Mouse (Mus musculus) mouse trophoblast stem cell (cell line): ENCODE results near the gene Tom1l1.

Experiments
- in situ Hi-C, 2 experiments: fragments of 300-500 bp; cut with MseI, MboI; formaldehyde crosslinking; loops; 2 replicates in 1 of 2; 3 replicates in 1 of 2; pipeline ENCODE4 v1.15.1; 2025

The Tom1l1 gene

GRCm38 (mm10) chr11:90622500-90622899, 65.7 kb downstream of the Tom1l1 start:
- in situ Hi-C loops, result loop anchor here in 1 of 2 experiments (5.0 kb wide), 1 partner anchor 305 kb away; no protein-coding TSS in a partner anchor

- in situ Hi-C loops, result loop anchor here in 1 of 2 experiments (5.0 kb wide), 1 partner anchor 305 kb away; no protein-coding TSS in a partner anchor
These were observed 66.1 kb downstream of the Tom1l1 start for GRCm38 (mm10) chr11:90622044-90622443.

- in situ Hi-C loops, result loop anchor here (5.0 to 10.0 kb wide), 3 partner anchors 254 to 432 kb away; partner anchors contain the start of gene Gm45716 (in 1 of the 2)
These were observed 71.7 kb downstream of the Tom1l1 start for GRCm38 (mm10) chr11:90616431-90616830.

GRCm38 (mm10) chr11:90614743-90615142, 73.4 kb downstream of the Tom1l1 start:
- in situ Hi-C loops, result loop anchor here (5.0 to 10.0 kb wide), 4 partner anchors 252 to 430 kb away; partner anchors contain the start of gene Gm45716 (in 1 of the 2)

GRCm38 (mm10) chr11:90612118-90612517, 76.0 kb downstream of the Tom1l1 start:
- in situ Hi-C loops, result loop anchor here (5.0 to 10.0 kb wide), 3 partner anchors 297 to 427 kb away; partner anchors contain the start of gene Gm45716 (in 1 of the 2)

- in situ Hi-C loops, result no loop called here
These were observed 85.1 kb downstream of the Tom1l1 start for GRCm38 (mm10) chr11:90603066-90603465.

GRCm38 (mm10) chr11:90595826-90596225, 92.3 kb downstream of the Tom1l1 start:
- in situ Hi-C loops, result no loop called here
